In genomic region chr11:103093862-103094833, GRCm38 (mm10) we compare ENCODE assay signal across 10 mouse cellular contexts. TPM values are rescaled to one million over a fixed set of nuclear protein-coding genes. Genes with fewer than 3 reads are reported as not detected.
DNase-seq lines count a peak whose midpoint lies in the region; ATAC-seq lines count a peak whose summit lies in the region.
"Had no signal": no experiment of that assay in that cellular context is flagged by ENCODE, and none has a peak within 500 bp of the region (broad histone marks: within the 10 kb centered on the region; RNA-seq: fewer than 3 reads in every experiment).

No protein-coding gene starts in this region.

- H3K4me2 ChIP-seq in kidney, embryonic 15.5 days, result no peak overlapping the region
- H3K4me2 ChIP-seq: midbrain, embryonic 11.5 days had no signal

- WGBS in kidney, embryonic 15.5 days, result 60% methylated on average over 20 of the region's 20 CpGs

- no peaks in the 10 kb centered on the region for H3K36me3 ChIP-seq in kidney, embryonic 15.5 days

- H3K27ac ChIP-seq in kidney, embryonic 15.5 days, result peak overlapping the region; percentile 48; the same call in 1 of the 2 replicates

- peaks cover 44% of the 10 kb centered on the region for H3K4me1 ChIP-seq in kidney, embryonic 15.5 days

- no peak for DNase-seq in kidney, adult 9 months
- DNase-seq in ES-CJ7 (ENCODE audit: low read depth, low spot score), result peak; percentile 80
- peak; percentile 52 for DNase-seq in fibroblast of lung, adult 2 months (ENCODE audit: low read depth)
- no peak for DNase-seq in thymus, postnatal 14 days
- DNase-seq in right cerebral cortex, adult 18-20 months, result no peak

- no peaks in the 10 kb centered on the region for H3K27me3 ChIP-seq in kidney, embryonic 15.5 days

- ATAC-seq in kidney, embryonic 15.5 days (replicated peaks; ENCODE audit: low FRiP score), result 0 out of 2 replicates have a peak, but pooled peaks have one; percentile 34
- ATAC-seq in monocyte, adult 5-6 weeks (replicated peaks; ENCODE audit: insufficient number of reproducible peaks, low FRiP score, low TSS enrichment, poor library complexity, severe bottlenecking), result peak; percentile 44; the same call in 1 of the 2 replicates
- ATAC-seq in cerebellum, adult (ENCODE audit: insufficient number of reproducible peaks, low FRiP score, low TSS enrichment), result no peak
- ATAC-seq: forebrain, embryonic 16.5 days had no signal

- no peak overlapping the region for H3K4me3 ChIP-seq in kidney, embryonic 15.5 days (replicated peaks)

- no peak overlapping the region for H3K9ac ChIP-seq in kidney, embryonic 15.5 days

- H3K9me3 ChIP-seq in kidney, embryonic 15.5 days (replicated peaks), result no peaks in the 10 kb centered on the region

RNA-seq across cellular contexts. Expression of gene Plcd3, which starts 7.3 kb away (rescaled TPM):
- 6.2 and 6.4 TPM in 2 replicates for polyA plus RNA-seq in kidney, embryonic 15.5 days (2015; fragmentation: Nextera tagmentation; extraction: Ambion mirVana)
- total RNA-seq in monocyte, adult 5-6 weeks (2017), result 0.97 TPM in 1 of 3 replicates, not detected in the others

RNA-seq across cellular contexts. Expression of gene Acbd4, which starts 7.3 kb away (rescaled TPM):
- 19.4 and 25.3 TPM in 2 replicates for polyA plus RNA-seq in kidney, embryonic 15.5 days (2015; fragmentation: Nextera tagmentation; extraction: Ambion mirVana)
- 21.8 to 32.6 TPM (median 28.3 TPM) in 3 replicates for total RNA-seq in monocyte, adult 5-6 weeks (2017)

RNA-seq across cellular contexts. Expression of gene Hexim1, which starts 21.9 kb away (rescaled TPM):
- 5.0 and 5.5 TPM in 2 replicates for polyA plus RNA-seq in kidney, embryonic 15.5 days (2015; fragmentation: Nextera tagmentation; extraction: Ambion mirVana)
- total RNA-seq in monocyte, adult 5-6 weeks (2017), result 90.9 to 99.4 TPM (median 96.2 TPM) in 3 replicates

RNA-seq across cellular contexts. Expression of gene Hexim2, which starts 38.1 kb away (rescaled TPM):
- polyA plus RNA-seq in kidney, embryonic 15.5 days (2015; fragmentation: Nextera tagmentation; extraction: Ambion mirVana), result 9.2 and 10.7 TPM in 2 replicates
- 0.87 to 2.5 TPM in 2 of 3 replicates, not detected in the other for total RNA-seq in monocyte, adult 5-6 weeks (2017)

Comparison
In these comparisons a context has a peak if more than half of its experiments do, and no peak if none do; other contexts are left out.
1. DNase-seq: peak in ES-CJ7 (single experiment) and fibroblast of lung, adult 2 months (single experiment); none in kidney, adult 9 months (single experiment), thymus, postnatal 14 days (single experiment) and right cerebral cortex, adult 18-20 months (single experiment).